Mouse (Mus musculus) intestine, postnatal 0 days (tissue): Measurements from ENCODE around the gene Ctnna3. TPM values are rescaled to one million over a fixed set of nuclear protein-coding genes. Genes with fewer than 3 reads are reported as not detected.

Experiments
- ATAC-seq: fragments of 200-750 bp; cut with Nextera tagmentation; 2 replicates; pipeline ENCODE4 v1.8.0; 2017; ENCODE audit warnings: mild to moderate bottlenecking, moderate TSS enrichment, moderate library complexity
- H3K27ac ChIP-seq: fragments of 300-500 bp; sonication (generic); 2 replicates; pipeline ENCODE4 v1.5.1; 2014; ENCODE audit warnings: mild to moderate bottlenecking, low read depth, low read length, moderate library complexity
- H3K27me3 ChIP-seq: fragments of 300-500 bp; sonication (generic); replicated peaks from 2 replicates; pipeline ENCODE4 v1.6.1; 2014; ENCODE audit warnings: low read length, mixed read lengths; ENCODE audit not compliant: control insufficient read depth, insufficient read depth
- H3K36me3 ChIP-seq: fragments of 300-500 bp; sonication (generic); 2 replicates; pipeline ENCODE4 v1.6.1; 2014; ENCODE audit warnings: mild to moderate bottlenecking, moderate library complexity; ENCODE audit not compliant: control insufficient read depth, insufficient read depth
- H3K4me1 ChIP-seq: fragments of 300-500 bp; sonication (generic); replicated peaks from 2 replicates; pipeline ENCODE4 v1.6.1; 2014; ENCODE audit warnings: antibody characterized with exemption, low read length, mixed read lengths; ENCODE audit not compliant: control insufficient read depth, insufficient read depth
- H3K4me2 ChIP-seq: fragments of 300-500 bp; sonication (generic); replicated peaks from 2 replicates; pipeline ENCODE4 v1.6.1; 2014; ENCODE audit warnings: low read depth, mild to moderate bottlenecking, moderate library complexity
- H3K4me3 ChIP-seq: fragments of 300-500 bp; sonication (generic); 2 replicates; pipeline ENCODE4 v1.5.1; 2014; ENCODE audit warnings: low read depth, low read length
- H3K9ac ChIP-seq: fragments of 300-500 bp; sonication (generic); 2 replicates; pipeline ENCODE4 v1.6.1; 2014; ENCODE audit warnings: mild to moderate bottlenecking, low read depth, low read length
- H3K9me3 ChIP-seq: fragments of 300-500 bp; sonication (generic); 2 replicates; pipeline ENCODE4 v1.6.1; 2016; ENCODE audit warnings: mixed run types; ENCODE audit not compliant: control insufficient read depth
- CTCF ChIP-seq: sonication (generic); IDR thresholded peaks from 2 replicates; pipeline ENCODE4 v1.5.1; 2016; ENCODE audit warnings: low read depth, mild to moderate bottlenecking, control low read depth, antibody characterized with exemption, moderate library complexity
- WGBS: fragments of 180-500 bp; shearing (Covaris S2); extraction: QIAGEN DNeasy Blood & Tissue Kit; methylation state at CpG from one replicate; pipeline ENCODE4 v1.1.7; 2014; 5-methylcytosine and 5-hydroxymethylcytosine counted together
- polyA plus RNA-seq: library from polyadenylated mRNA; unstranded; fragments of >200 nt; fragmentation: Nextera tagmentation; extraction: Ambion mirVana; gene quantifications from 2 replicates; pipeline ENCODE4 v1.2.1, GENCODE M21; 2015

The Ctnna3 gene
- polyA plus RNA-seq, 1 experiment from 2014 or later, result 0.33 TPM

- Histone ChIP-seq H3K9ac (no peak overlapping the region), H3K4me1 (no peaks in the 10 kb centered on the region), H3K4me3 (no peak overlapping the region), H3K27me3 (no peaks in the 10 kb centered on the region), H3K4me2 (no peak overlapping the region), H3K9me3 (no peaks in the 10 kb centered on the region), H3K36me3 (no peaks in the 10 kb centered on the region), H3K27ac (no peak overlapping the region)
- TF ChIP-seq CTCF, result no peak
- ATAC-seq, result no peak
Observed at GRCm38 (mm10) chr10:64438736-64439135, 1008.8 kb downstream of the Ctnna3 start.

GRCm38 (mm10) chr10:64448624-64449023, 1018.7 kb downstream of the Ctnna3 start:
- no peaks in the 10 kb centered on the region for H3K27me3 ChIP-seq
- no peaks in the 10 kb centered on the region for H3K9me3 ChIP-seq
- ATAC-seq, result no peak
- H3K27ac ChIP-seq, result no peak overlapping the region
- H3K4me2 ChIP-seq, result no peak overlapping the region
- no peak overlapping the region for H3K9ac ChIP-seq
- no peak overlapping the region for H3K4me3 ChIP-seq
- TF ChIP-seq CTCF, result no peak
- no peaks in the 10 kb centered on the region for H3K4me1 ChIP-seq
- H3K36me3 ChIP-seq, result no peaks in the 10 kb centered on the region
- 74% methylated on average over 2 of the region's 2 CpGs for WGBS

- no peak for TF ChIP-seq CTCF
- Histone ChIP-seq H3K27ac (no peak overlapping the region), H3K4me1 (no peaks in the 10 kb centered on the region), H3K27me3 (no peaks in the 10 kb centered on the region), H3K9me3 (peaks cover 2% of the 10 kb centered on the region; the same call in 1 of the 2 replicates), H3K4me3 (no peak overlapping the region), H3K36me3 (no peaks in the 10 kb centered on the region), H3K9ac (no peak overlapping the region), H3K4me2 (no peak overlapping the region)
- WGBS, result 44% methylated on average over 5 of the region's 5 CpGs
- no peak for ATAC-seq
Observed at GRCm38 (mm10) chr10:64483281-64483680, 1053.4 kb downstream of the Ctnna3 start.

- no peak overlapping the region for H3K9ac ChIP-seq
- H3K4me2 ChIP-seq, result no peak overlapping the region
- no peak for ATAC-seq
- H3K9me3 ChIP-seq, result peaks cover 2% of the 10 kb centered on the region; the same call in 1 of the 2 replicates
- H3K4me1 ChIP-seq, result no peaks in the 10 kb centered on the region
- no peak overlapping the region for H3K27ac ChIP-seq
- H3K4me3 ChIP-seq, result no peak overlapping the region
- no peaks in the 10 kb centered on the region for H3K36me3 ChIP-seq
- H3K27me3 ChIP-seq, result no peaks in the 10 kb centered on the region
- no peak for TF ChIP-seq CTCF
Observed at GRCm38 (mm10) chr10:64489471-64489870, 1059.6 kb downstream of the Ctnna3 start.

- H3K36me3 ChIP-seq, result no peaks in the 10 kb centered on the region
- no peak overlapping the region for H3K9ac ChIP-seq
- no peaks in the 10 kb centered on the region for H3K4me1 ChIP-seq
- H3K4me3 ChIP-seq, result no peak overlapping the region
- H3K27ac ChIP-seq, result no peak overlapping the region
- no peak for ATAC-seq
- WGBS, result 73% methylated on average over 3 of the region's 3 CpGs
- no peak for TF ChIP-seq CTCF
- H3K4me2 ChIP-seq, result no peak overlapping the region
- no peaks in the 10 kb centered on the region for H3K9me3 ChIP-seq
- H3K27me3 ChIP-seq, result no peaks in the 10 kb centered on the region
Observed at GRCm38 (mm10) chr10:64543647-64544046, 1113.7 kb downstream of the Ctnna3 start.

- 56% methylated on average over 2 of the region's 2 CpGs for WGBS
- Histone ChIP-seq H3K9ac (no peak overlapping the region), H3K27me3 (no peaks in the 10 kb centered on the region), H3K4me1 (no peaks in the 10 kb centered on the region), H3K36me3 (no peaks in the 10 kb centered on the region), H3K4me2 (no peak overlapping the region), H3K9me3 (no peaks in the 10 kb centered on the region), H3K4me3 (no peak overlapping the region), H3K27ac (no peak overlapping the region)
- ATAC-seq, result no peak
- TF ChIP-seq CTCF, result no peak
Observed at GRCm38 (mm10) chr10:64544389-64544788, 1114.5 kb downstream of the Ctnna3 start.

DNA sequence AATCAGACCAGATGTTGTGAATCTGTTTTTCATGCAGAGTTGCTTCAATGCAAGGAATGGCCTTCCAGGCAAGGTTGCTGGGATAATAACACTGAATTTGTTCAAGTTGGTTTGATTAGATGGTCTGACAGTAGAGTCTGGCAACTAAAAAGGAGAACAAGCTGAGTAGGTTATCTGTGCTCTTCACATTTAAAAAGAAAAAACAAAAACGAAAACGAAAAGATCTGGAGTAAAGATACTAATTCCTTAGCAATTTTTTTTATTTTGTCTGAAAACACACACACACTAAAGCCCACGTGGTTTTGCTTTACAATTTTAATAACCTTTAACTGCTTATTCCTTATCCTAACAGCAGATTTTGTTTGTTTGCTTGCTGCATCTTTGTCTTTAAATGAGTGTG, 1141.4 kb downstream of the Ctnna3 start:
- 87% methylated on average over 3 of the region's 3 CpGs for WGBS
- H3K4me3 ChIP-seq, result no peak overlapping the region
- no peaks in the 10 kb centered on the region for H3K36me3 ChIP-seq
- H3K4me2 ChIP-seq, result no peak overlapping the region
- no peaks in the 10 kb centered on the region for H3K27me3 ChIP-seq
- ATAC-seq, result no peak
- no peak for TF ChIP-seq CTCF
- no peaks in the 10 kb centered on the region for H3K4me1 ChIP-seq
- no peak overlapping the region for H3K27ac ChIP-seq
- H3K9ac ChIP-seq, result no peak overlapping the region
- H3K9me3 ChIP-seq, result no peaks in the 10 kb centered on the region
